Mouse (Mus musculus) liver, embryonic 14.5 days (tissue): ENCODE measurements at regions not wholly inside any gene's neighbourhood (a gene's known extent, or its start where the extent isn't known, plus 50 kb on each side); places are given as distances from the start of the nearest gene placed in this dataset.

Source experiments
- CTCF ChIP-seq: IDR thresholded peaks from 2 replicates; pipeline ENCODE4 v1.5.1; 2016; ENCODE audit warnings: antibody characterized with exemption, low read depth, control low read depth
- EP300 ChIP-seq: IDR thresholded peaks from 2 replicates; pipeline ENCODE4 v1.6.1; 2016; ENCODE audit warnings: antibody characterized with exemption, low read depth

DNA sequence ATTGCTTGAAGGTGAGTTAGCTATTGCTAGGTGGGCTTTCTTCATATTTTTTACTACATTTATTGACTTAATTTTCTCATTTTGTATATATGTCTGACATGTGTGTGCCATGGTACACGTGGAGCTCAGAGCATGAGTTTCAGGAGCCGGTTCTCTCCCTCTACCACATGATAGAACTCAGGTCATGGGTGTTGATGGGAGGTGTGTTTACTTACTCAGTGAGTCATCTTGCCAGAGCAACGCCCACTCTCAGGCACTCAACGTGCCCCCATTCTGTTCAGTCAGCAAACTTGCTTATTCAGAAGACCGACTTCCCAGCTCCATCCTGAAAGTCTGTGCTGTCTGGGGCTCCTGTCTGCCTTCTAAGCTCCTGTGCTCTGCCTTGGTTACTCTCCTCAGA, 250.8 kb upstream of the Gadl1 start:
- TF ChIP-seq EP300, result no peak
- no peak for TF ChIP-seq CTCF
